Mouse (Mus musculus): ENCODE results near the gene Mob3c.

Gene Mob3c

DNA sequence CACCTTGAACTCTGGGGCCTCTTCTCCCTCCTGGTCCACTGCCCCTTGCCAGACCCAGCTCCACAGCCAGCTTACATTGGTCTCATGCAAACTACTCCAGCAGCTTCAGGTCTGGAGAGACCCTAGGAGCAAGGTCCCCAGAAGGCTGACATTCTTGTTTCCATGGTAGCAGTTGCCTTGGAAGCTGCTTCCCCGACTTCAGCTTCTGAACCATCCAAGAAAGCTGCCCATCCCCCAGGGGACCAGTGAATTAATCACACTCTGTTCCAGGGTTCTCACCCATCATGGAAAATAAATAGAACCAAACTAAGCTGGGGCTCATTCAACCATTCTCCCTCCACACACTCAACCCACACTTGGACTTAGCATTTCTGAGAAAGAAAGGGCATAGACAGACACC is 53.3 kb downstream of the Mob3c start:
- DNase-seq (ENCODE audit: low spot score): no peak

DNA sequence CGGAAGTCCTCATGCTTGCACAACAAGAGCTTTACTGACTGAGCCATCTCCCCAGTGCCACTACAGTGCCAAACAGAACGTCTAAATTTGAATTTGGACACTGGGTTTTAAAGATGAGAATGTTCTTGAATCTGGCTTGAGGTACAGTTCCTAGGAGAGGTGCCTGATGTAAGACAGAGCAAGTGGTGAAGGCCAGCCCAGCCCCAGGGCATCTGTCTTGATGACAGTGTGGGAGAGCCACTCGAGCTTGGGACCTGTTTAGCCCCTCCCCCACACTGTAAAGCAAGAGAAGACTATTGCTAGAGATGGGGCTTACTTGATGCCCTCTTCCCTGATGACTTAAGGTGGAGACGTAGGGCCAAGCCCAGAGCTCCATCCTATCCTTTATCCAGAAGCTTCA is 54.3 kb downstream of the Mob3c start:
- DNase-seq (ENCODE audit: low spot score): no peak

DNA sequence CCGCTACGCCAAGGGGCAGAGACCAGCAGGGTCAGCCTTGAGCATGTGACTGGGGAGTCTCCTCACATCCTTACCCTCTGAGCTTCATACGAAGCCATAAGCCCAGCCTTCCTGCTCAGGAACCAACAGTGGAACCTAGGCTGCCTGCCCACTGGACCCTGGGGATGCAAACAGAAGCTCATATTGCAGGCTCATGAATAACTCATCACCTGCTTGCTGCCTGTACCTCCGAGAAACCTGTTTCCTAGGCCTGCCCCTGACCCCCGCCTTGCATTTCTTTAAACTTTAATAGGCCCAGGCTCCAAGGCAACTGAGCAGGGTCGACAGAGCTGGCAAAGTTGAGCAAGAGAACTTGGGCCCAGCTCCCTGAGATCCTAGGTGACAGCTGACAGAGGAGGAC is 56.1 kb downstream of the Mob3c start, which contains the start of gene Kncn:
Kncn (plus strand) TSS at position 379 of the 400 bp plus-strand sequence.
- no peak for DNase-seq (ENCODE audit: low spot score)
